Mouse (Mus musculus) gastrocnemius, postnatal 14 days (tissue): ENCODE measurements around the gene Gm20388. TPM values are rescaled to one million over a fixed set of nuclear protein-coding genes. Genes with fewer than 3 reads are reported as not detected.
A peak's percentile ranks its signal among the peaks of the same experiment; 100 is the strongest.

Experiments used
- DNase-seq: peaks from one replicate; pipeline ENCODE4 v3.0.0; 2021; ENCODE audit warnings: mixed read lengths
- intact Hi-C: fragments of 180-260 bp; cut with DNase I; formaldehyde crosslinking; loops from one replicate; pipeline ENCODE4 v1.15.1; 2025; ENCODE audit warnings: low total_unique reads
- total RNA-seq, 2 experiments: library from RNA; stranded (reverse); gene quantifications; 2 replicates each; pipeline ENCODE4 v1.2.3; 2021

The Gm20388 gene
- total RNA-seq, 2 experiments from 2014 or later, result 5.6 to 6.0 TPM

DNA sequence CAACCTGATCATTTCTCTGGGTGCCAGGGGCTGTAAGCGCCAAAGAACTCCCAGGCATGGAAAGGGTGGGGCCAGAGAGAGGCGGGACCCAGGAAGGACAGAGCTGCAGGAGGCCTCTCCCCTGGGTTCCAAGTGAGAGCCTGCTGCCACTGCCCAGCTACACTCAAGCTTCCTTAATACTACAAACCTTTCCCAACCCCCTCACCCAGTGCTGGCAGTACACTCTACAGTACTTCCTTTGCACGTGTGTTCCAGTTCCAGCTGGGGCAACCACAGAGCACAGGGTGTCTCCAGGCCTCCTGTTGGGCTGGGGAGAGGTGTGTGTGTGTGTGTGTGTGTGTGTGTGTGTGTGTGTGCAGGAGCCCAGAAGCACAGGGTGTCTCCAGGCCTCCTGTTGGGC is 374.4 kb downstream of the Gm20388 start:
- intact Hi-C loops, result no loop called here
- DNase-seq, result no peak

DNA sequence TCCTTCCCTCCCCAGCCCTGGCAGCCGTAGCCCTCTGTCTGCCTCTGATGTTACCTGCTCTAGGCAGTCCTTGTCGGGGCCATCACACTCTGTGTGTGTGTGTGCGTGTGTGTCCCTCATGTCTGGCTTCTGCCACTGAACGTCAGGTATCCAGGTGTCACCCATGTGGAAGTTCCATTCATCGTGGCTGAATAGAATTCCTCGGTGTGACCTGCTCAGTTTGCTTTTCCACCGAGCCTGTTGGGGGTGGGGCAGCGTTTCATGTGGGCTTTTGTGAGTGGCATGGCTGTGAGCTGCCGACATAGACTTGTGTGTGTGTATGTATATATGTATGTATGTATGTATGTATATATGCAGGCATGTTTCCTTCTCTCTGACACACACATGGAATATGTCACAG is 375.2 kb downstream of the Gm20388 start:
- intact Hi-C loops, result no loop called here
- no peak for DNase-seq

DNA sequence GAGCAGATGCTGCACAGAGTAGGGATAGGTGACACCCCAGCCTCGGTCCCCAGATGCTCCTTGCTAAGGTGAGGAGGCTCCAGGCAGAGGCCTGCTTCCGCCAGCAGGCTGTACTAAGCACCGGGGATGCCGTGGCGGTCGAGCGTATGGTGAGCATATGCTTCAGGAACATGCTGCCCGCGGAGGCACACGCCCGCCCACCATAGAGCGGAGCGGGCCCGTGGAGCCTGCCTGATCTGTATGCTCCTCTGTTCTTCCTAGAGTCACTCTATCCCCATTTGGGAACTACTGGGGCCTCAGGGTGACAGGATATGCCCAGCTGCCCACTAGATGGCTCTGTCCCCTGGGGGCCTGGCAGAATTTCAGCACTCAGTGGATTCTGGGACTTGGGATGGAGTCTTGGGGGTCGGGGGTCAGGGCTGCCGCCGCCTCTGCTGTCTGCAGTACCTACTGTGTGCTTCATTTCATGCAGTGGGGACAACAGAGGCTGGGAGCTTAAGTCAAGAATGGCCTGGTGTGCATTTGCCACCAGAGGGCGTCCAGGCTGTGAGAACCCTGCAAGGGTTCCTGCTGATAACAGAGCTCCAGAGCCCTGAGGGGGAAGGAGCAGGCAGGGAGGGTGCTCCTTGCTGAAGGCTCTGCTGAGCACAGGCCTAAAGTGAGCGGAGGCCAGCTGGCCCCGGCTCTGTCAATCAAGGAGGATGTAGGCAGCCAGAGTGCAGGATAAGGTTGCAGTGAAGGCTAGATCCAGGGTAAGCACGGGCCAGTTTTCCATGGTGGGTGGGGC is 377.7 kb downstream of the Gm20388 start:
- intact Hi-C loops, result no loop called here
- peak; percentile 78 for DNase-seq

DNA sequence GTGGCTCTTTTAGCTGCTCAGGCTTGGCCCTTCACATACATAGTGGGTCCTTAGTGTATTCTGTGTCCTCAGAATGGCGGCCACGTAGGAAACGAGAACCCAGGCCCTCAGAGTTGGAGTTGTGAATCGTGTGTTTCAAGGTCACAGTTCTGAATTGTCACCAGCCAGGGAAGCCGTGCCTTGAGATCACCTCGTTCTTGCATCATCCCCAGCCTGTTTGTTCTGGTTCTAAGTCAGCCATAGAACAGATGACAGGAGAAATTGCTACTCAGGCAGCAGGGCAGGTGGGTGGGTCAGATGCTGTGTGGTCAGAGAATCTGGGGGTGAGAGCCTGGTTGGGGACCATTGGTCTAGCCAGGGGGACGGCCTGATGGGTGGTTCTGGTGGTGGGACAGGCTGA is 378.6 kb downstream of the Gm20388 start:
- intact Hi-C loops, result no loop called here
- no peak for DNase-seq

DNA sequence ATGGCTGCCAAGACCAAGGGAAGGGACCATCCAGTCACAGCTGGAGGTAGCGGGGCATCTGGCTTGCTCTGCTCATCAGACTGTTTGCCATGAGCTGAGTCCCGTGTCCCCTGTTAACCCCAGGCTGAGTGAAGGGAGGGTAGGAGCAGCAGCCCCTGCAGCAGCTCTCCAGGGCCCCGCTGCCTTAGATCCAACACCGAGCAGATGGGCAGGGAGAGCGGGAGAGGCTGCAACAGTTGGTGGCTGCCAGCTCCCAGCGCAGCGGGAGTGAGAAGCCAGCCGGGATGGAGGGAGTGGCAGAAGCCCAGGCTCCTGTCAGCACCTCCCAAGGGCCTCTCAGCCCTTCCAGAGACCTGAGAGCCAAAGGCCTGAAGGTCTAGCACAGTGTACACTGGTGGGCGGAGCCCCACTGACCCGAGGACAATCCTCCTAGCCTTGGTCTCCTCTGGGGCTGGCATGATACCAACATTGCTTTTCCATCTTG is 379.1 kb downstream of the Gm20388 start:
- intact Hi-C loops, result no loop called here
- DNase-seq, result peak; percentile 83

DNA sequence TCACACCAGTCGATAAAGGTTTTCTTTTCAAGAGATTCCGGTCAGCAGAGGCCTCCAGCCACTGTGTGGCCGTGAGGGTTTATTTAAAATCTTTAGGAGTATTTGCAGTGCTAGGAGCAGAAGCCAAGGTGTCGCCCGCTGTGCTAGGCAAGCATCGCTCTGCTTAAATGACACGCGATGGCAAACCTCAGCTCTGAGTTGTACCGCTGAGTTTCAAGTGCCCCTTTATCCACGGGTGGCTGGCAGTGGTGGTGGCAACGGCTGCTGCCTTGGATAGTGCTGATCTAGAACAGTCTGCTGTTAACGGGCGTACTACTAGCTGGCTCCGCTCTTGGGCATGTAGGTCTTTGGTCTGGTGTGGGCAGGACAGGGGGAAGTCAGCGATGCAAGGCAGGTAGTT is 380.0 kb downstream of the Gm20388 start:
- no peak for DNase-seq
- intact Hi-C loops, result no loop called here

DNA sequence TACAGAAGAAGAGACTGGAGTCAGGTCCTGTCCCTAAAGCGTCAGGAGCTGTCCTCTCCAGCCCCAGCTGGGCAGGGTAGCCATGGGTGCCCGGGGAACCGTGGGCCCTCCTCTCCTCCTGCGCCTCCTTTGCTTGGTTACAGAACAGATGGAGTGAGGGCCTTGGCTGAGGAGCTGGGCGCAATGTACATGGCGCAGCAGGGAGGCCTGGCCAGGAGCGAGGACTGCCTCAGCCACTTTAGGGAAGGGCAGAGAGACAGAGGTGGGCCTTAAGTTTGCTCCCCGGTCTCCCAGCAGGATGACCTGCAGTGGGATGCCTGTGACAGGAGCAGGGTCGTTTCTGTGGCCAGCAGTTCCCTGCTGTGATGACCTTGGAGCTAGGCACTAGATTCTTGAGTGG is 381.0 kb downstream of the Gm20388 start:
- DNase-seq, result no peak
- intact Hi-C loops, result no loop called here

DNA sequence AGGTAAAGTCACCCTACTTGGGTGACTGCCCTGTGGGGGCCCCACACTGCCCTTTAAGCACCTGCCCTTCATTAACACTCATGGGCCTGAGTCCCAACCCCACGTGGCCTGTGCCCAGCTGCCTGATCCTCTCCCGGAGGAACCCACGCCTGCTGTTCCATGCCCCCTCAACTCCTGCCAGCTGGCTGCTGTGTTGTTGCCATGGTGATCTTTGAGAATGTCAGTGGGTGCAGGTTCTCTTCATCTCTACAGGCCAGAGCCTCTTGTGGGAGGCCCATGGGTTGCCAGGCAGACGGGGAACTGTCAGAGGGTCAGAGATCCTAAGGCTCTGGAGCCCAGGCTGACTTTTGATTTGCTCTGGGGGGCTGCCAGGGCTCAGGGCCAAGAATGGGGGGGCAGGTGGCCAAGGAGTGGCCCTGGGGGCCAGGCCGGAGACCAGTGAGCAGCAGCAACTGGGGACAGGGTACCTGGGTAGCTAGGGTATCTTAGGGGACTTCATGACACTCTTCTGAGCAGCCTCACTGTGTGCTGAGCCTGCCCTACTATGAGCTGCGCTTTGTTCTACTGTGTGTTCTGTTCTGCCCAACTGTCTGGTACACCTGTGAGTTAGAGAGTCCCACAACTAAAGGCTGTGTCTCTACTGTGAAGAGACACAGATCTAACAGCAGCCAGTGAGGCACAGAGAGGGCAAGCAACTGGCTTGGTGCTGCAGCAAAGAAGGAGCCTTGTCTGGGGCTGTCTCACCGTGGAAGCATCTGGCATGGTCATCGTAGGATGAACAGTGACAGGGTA is 381.9 kb downstream of the Gm20388 start:
- DNase-seq, result peak; percentile 58
- intact Hi-C loops, result no loop called here

DNA sequence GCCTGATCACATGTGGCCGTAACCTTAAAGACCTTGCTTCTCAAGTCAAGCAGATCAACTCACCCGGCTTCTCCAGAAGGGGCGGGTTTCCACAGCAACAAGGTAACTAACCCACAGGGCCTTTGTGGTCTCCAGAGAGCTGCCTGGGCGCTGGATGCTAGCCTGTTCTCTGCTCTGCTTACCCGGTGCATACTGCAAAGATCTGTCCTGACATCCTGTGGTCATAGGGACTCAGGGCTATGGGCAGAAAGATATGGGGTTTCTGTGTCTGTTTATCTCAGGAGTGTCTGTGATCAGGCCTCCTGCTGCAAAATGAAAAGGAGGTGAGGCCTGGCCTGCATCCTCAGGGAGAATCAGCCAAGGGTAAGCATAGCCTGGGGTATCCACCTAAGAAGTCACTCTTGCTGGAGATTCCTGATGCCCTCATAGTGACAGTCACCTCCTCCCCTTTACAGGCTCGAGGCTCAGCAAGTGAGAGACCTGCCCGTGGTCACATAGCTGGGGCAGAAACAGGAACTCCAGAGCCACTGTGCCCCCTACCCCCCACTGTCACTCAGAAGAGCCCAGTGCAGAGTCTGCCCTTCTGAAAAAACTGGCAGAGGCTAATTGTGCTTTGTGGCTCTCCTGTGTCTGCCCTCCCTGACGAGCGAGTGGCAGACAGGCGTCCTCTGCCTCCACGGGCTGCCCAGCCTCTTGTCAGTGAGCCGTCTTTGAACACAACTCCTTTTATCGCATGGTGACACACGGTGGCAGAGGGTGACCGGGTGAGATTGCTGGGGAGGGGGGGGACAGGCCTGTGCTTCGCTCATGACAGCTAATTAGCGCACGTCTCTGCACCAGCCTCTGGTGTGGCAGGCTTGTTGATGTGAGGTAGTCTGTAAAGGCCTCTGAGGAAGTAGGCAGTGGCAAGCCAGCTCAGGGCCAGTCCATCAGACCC is 383.0 kb downstream of the Gm20388 start:
- intact Hi-C loops, result no loop called here
- no peak for DNase-seq

DNA sequence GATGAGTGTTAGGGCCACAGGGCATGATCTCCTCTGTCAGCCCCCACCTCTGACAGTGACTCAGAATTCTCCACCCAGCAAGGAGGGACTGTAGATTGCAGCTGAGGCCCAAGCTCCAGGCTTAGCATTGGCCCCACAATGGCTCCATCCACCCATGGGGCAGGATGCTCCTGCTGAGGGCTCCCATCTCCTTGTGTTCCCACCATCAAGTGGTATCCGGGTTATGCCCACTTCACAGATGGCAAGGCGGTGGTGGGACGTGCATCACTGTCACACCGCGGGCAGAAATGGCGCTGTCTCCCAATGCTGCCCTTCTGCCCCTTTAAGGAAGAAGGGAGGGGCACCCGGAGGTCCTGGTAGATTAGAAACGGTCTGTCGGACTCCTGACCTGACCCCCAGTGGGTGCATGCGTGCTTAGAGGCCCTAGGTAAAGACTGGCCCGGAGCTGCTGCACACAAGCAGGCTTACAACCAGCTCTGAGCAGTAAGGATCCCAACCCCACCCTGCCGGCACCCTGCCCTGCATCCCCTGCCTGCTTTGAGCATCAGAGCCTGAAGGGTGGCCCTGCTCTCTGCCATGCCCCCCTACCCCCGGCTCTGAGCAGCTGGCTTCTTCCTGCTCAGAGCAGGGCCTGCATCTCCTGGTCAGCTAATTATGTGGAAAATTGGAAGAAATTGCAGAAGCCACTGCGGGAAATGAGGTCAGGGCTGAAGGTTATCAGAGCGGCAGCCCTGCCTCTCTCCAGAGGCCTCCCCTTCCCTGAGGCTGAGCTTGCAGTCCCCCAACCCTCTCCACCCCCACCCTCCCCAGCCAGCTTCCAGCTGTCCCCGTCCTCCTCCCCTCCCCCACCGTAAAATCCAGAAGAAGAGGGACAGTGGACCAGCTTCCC is 384.6 kb downstream of the Gm20388 start:
- intact Hi-C loops, result no loop called here
- DNase-seq, result no peak

DNA sequence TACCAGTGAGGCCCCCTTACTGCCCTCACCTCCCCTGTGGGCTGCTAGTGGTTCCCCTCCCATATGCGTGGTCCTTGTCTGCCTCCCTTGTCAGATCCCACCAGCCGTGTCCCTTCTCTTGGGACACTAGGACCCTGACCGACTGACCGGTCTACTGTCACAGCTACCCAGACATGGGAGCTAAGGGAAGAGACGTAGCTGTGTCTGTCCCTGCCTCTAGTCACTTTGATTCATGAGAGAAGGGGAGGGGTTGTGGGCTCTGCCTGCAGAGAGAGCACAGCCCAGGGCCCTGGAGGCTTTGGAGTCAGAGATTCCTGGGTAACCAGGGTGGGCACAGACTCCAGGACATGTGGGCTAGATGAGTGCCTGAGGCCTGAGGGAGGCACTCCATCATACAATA is 386.4 kb downstream of the Gm20388 start:
- DNase-seq, result no peak
- intact Hi-C loops, result no loop called here

DNA sequence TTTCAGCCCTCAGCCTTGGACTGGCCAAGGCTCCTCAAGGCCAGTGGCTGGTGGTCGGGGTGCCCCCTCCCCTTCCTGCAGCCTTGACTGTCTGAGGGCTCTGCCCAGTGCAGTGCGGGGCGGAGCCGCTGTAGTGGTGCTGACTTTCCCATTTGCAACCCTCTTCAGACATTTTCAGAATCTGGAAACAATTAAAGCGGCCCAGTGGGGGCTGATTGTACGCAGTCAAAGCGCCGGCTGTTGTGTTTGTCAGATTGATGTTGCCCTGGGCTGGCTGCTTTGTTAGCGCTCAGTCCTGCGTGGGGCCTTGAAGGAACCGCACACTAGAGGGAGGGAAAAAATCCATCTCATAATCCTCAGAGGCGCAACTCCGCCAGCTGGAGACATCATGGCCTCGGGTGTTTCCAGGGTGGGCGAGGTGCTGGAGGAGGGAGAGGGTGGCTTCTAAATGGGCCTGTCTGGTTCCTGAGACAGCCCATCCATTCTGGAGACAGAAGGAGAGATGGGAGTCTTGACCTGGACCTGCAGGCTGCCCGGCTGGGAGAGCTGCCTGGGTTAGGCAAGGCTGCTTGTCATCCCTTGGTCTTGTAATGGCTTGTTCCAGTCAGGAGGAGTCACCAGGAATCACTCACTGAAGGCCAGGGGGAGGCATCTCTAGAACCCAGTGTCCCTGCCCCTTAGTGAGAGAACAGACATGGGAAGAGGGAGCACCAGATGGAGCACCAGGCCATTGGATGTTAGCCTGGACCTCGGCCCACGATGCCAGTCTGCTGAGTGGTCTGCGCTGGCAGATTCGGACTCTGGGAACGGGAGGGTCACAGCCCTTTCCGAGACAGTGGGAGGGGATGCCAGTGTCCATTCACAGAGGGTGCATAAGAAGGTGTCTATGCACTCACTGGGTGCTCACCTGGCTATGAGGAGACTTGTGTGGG is 388.2 kb downstream of the Gm20388 start:
- DNase-seq, result peak; percentile 29
- intact Hi-C loops, result no loop called here

DNA sequence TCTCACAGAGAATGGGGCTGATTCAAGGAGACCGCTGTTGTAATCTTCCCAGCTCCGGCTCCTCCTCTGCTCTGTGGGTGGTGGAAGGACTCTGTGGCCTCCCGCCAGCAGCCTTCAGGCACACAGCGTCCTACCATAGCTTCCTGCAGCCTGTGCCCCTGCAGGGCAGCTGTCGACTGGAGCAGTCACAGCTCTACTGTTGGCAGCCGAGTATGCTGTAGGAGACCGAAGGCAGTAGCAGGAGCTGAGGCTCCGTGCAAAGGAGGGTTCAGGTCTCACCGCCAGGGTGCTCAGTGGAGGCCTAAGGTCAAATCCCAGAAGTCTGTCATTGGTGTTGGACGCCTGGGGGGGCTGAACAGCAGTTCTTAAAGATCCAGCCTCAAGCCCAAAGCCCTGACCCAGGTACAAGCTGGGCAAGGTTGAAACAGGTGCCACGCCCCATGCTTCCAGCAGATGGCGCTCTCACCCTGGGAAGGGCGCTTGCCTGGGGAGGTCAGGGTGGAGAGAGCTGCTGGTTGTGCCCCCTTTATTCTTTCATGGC is 390.0 kb downstream of the Gm20388 start:
- intact Hi-C loops, result no loop called here
- DNase-seq, result peak; percentile 75

DNA sequence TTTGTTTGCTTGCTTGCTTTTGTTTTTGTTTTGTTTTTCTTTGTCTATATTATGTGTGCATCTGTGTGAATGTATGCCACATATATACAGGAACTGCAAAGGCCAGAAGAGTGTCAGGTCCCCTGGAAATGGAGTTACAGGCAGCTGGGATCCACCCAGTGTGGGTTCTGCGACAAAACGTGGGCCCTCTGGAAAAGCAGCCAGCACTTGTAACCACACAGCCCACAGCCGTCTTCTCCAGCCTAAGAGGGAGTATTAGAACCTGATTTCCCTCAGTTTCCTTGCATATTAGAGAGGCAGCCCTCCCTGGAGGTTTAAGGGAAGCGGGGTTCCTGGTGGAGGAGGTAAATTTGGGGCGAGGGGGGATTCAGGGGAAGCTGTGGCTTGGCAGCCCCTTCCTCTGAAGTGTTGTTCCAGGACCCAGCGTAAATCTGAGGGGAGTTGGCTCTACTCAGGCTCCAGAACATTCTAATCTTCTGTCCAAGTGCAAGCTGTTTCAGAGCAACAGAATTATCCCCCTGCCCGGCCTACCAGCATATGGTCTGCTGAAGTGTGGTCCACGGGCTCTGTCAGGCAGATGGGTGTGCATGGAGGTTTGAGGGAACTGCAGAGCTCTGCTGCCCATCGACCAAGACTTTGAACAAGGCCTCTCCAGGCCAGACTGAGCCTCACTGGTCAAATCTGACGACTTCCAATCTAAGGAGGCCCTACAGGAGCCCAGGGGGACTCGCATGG is 392.5 kb downstream of the Gm20388 start:
- intact Hi-C loops, result no loop called here

DNA sequence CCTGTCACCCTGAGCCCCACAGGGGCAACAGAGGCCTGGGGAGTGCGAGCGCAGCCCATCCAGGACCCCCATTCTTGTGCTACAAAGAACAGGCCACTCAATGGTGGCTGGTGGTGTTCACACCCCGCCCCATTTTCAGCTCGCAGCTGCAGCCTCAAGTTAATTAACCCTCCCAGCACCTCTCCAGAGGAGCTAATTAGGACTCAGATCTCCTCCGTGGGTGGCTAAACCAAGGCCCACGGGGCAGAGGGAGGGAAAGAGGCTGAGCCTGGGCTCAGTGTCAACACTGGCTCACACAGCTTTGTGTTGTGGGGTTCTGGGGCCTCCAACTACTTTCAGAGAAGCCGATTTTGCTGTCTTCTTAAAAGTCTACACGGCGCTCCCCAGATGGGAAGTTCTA is 393.5 kb downstream of the Gm20388 start:
- DNase-seq, result no peak
- intact Hi-C loops, result no loop called here

More for the DNA sequence above, 392.5 kb downstream of the Gm20388 start:
- DNase-seq, result no peak

DNA sequence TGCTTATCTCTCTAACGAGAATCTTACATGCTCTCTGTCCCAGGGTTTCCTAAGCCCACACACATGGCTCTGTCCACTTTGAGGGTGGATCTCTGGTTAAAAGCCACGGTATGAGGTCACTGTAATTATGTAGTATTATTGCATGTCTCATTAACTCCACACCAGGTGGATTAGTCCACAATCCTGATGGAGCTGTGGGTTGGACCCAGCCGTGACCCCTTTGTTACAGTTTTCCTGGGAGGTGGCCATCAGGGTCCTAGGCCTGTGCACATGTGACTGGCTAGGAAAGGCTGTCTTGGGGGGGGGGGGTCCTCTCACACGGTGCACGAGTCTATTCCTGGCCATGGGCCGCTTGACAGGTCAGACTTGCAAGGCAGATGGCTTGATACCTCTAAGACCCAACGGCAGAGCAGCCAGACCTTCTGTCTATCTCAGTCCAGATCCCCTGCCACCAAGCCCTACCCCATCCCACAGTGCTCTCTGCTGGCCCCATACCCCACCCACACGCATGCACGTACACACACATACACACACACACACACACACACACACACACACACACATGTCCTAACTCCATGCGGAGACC is 395.3 kb downstream of the Gm20388 start:
- no peak for DNase-seq
- intact Hi-C loops, result no loop called here

DNA sequence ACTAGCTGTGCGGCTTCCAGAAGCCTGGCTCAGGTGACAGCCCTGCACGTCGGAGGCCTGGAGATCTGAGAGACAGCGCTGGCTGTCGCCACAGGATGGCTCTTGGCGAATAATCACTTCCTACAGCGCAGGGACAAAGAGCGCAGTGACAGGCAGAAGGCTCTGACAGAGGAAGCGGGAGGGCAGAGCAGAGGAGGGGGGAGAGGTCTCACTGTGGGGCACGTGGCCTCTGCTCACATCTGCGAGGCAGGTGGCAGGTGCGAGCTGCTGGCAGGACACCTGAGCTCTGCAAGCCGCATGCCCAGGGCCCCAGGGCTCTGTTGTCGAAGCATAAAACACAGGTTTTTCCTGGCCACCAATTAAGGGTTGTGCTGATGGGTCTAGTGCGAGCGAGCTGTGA is 396.5 kb downstream of the Gm20388 start:
- intact Hi-C loops, result no loop called here
- DNase-seq, result no peak
